Mouse (Mus musculus) E14TG2a.4 (cell line): ENCODE measurements around the gene Pex13.

Source experiments
- CTCF ChIP-seq: conservative IDR thresholded peaks from 2 replicates; pipeline ENCODE4 v1.5.1; 2014; ENCODE audit warnings: low read length
- POU5F1 ChIP-seq: IDR thresholded peaks from 2 replicates; pipeline ENCODE4 v1.6.1; 2014; ENCODE audit warnings: low read length, borderline replicate concordance

GRCm38 (mm10) chr11:23614546-23614945, 51.2 kb downstream of the Pex13 start:
- TF ChIP-seq CTCF (no peak), POU5F1 (no peak)
